Mouse (Mus musculus) left cerebral cortex, adult 11 months (tissue): ENCODE results near the gene Ablim2.

ENCODE experiments used
- DNase-seq: peaks from one replicate; pipeline ENCODE4 v3.0.0; 2022; ENCODE audit warnings: low spot score

The Ablim2 gene

GRCm38 (mm10) chr5:35739536-35740278 is 18.0 kb upstream of the Ablim2 start, which contains the start of gene Sh3tc1:
Sh3tc1 (minus strand) TSS chr5:35739987.
- no peak for DNase-seq

GRCm38 (mm10) chr5:35740716-35741115 is 17.0 kb upstream of the Ablim2 start:
- no peak for DNase-seq

- no peak for DNase-seq
Measured at GRCm38 (mm10) chr5:35741225-35741820, 16.4 kb upstream of the Ablim2 start.

- DNase-seq = no peak
Measured at GRCm38 (mm10) chr5:35743238-35743951, 14.3 kb upstream of the Ablim2 start.

- DNase-seq = no peak
Measured at GRCm38 (mm10) chr5:35743990-35744722, 13.5 kb upstream of the Ablim2 start.

- no peak for DNase-seq
Measured at GRCm38 (mm10) chr5:35745406-35745805, 12.3 kb upstream of the Ablim2 start.

GRCm38 (mm10) chr5:35746910-35747309 is 10.8 kb upstream of the Ablim2 start:
- DNase-seq = peak; percentile 71

- DNase-seq = no peak
Measured at GRCm38 (mm10) chr5:35749416-35749815, 8.3 kb upstream of the Ablim2 start.

- DNase-seq = no peak
Measured at GRCm38 (mm10) chr5:35750026-35750425, 7.7 kb upstream of the Ablim2 start.

- DNase-seq = no peak
Measured at GRCm38 (mm10) chr5:35751016-35751415, 6.7 kb upstream of the Ablim2 start.

- DNase-seq = peak; percentile 55
Measured at GRCm38 (mm10) chr5:35755131-35755733, 2.4 kb upstream of the Ablim2 start.

GRCm38 (mm10) chr5:35756020-35756419 is 1.7 kb upstream of the Ablim2 start:
- DNase-seq = no peak

GRCm38 (mm10) chr5:35756997-35757638 is 562 bp upstream of the Ablim2 start:
- DNase-seq = peak; percentile 80

GRCm38 (mm10) chr5:35758081-35759053 is 687 bp downstream of the Ablim2 start:
- peak; percentile 40 for DNase-seq

GRCm38 (mm10) chr5:35761323-35761722 is 3.6 kb downstream of the Ablim2 start:
- DNase-seq = no peak

GRCm38 (mm10) chr5:35762388-35762787 is 4.7 kb downstream of the Ablim2 start:
- no peak for DNase-seq

- DNase-seq = no peak
Measured at GRCm38 (mm10) chr5:35762850-35763249, 5.2 kb downstream of the Ablim2 start.

- no peak for DNase-seq
Measured at GRCm38 (mm10) chr5:35765909-35766308, 8.2 kb downstream of the Ablim2 start.

- no peak for DNase-seq
Measured at GRCm38 (mm10) chr5:35768525-35768924, 10.8 kb downstream of the Ablim2 start.

- no peak for DNase-seq
Measured at GRCm38 (mm10) chr5:35768997-35769396, 11.3 kb downstream of the Ablim2 start.
